Comparison of ENCODE assay signal across 8 mouse cellular contexts in the genomic region with DNA sequence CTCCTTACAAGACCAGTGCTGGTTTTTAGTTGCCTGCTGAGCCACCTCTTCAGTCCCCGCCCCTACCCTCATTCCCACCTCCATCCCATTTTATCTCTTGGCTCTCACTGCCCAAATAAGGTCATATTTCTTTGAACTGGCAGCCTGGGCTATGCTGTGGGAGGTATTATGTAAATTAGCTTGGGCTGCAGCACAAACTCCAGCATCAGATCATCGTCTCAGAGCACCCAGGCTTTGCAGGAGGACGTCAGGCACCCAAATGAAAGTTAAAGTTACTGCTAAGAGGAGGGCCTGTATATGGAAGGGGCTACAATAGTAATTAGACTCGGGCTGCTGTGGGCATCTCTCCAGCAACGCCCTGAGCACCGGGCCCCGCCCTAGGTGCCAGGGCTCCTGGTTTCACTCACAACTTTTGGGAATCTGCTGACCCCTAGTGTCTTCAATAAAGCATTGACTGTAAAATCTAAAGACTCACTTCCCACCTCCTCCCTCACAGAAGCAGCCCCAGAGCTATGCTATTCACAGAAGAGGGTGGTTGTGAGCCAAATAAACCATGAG.
DNase-seq lines count a peak whose midpoint lies in the region; ATAC-seq and TF ChIP-seq lines count a peak whose summit lies in the region.

No protein-coding gene starts in this region.

- no peak overlapping the region for H3K27ac ChIP-seq in thymus, adult 2 months (ENCODE audit: control insufficient read depth, insufficient read depth, low read length)
- H3K27ac ChIP-seq in intestine, embryonic 16.5 days (ENCODE audit: low read length), result no peak overlapping the region

- H3K9ac ChIP-seq in intestine, embryonic 16.5 days (ENCODE audit: low read depth, low read length), result 0 out of 2 replicates have a peak overlapping the region, but pooled peaks have one; percentile 24

- no peaks in the 10 kb centered on the region for H3K9me3 ChIP-seq in intestine, embryonic 16.5 days (ENCODE audit: control insufficient read depth, low read length)
- 0 out of 2 replicates have a peak, but pooled peaks cover 3% of the 10 kb centered on the region for H3K9me3 ChIP-seq in megakaryocyte, embryonic 14.5 days

- intact Hi-C loops in left cerebral cortex, postnatal 10 days (cut with DNase I), result loop anchor here (2.0 to 10.0 kb wide), 3 partner anchors 46 to 918 kb away; no protein-coding TSS in a partner anchor

- peak; percentile 95 for ATAC-seq in granulocyte monocyte progenitor cell, adult 5-6 weeks (replicated peaks; ENCODE audit: poor library complexity, severe bottlenecking)
- ATAC-seq in intestine, embryonic 16.5 days, result peak; percentile 76

- no peaks in the 10 kb centered on the region for H3K4me1 ChIP-seq in thymus, adult 2 months (replicated peaks; ENCODE audit: control insufficient read depth, insufficient read depth, low read length)
- peaks cover 3% of the 10 kb centered on the region; the same call in 1 of the 2 replicates for H3K4me1 ChIP-seq in intestine, embryonic 16.5 days (ENCODE audit: control insufficient read depth, insufficient read depth, low read length)
- H3K4me1 ChIP-seq in megakaryocyte, embryonic 14.5 days, result peaks cover 37% of the 10 kb centered on the region

- WGBS in thymus, adult 2 months, result 17% methylated on average over 7 of the region's 7 CpGs
- 10% methylated on average over 7 of the region's 7 CpGs for WGBS in intestine, embryonic 16.5 days

- TF ChIP-seq CTCF in thymus, adult 2 months (IDR thresholded peaks at IDR 0.05; ENCODE audit: borderline replicate concordance, control insufficient read depth, extremely low read depth, insufficient read depth, low read length, poor library complexity), result no peak

- H3K27me3 ChIP-seq in thymus, adult 2 months (ENCODE audit: control insufficient read depth, insufficient read depth, low read length), result no peaks in the 10 kb centered on the region
- no peaks in the 10 kb centered on the region for H3K27me3 ChIP-seq in intestine, embryonic 16.5 days (replicated peaks; ENCODE audit: control insufficient read depth, insufficient read depth, low read length)
- peaks cover 6% of the 10 kb centered on the region for H3K27me3 ChIP-seq in megakaryocyte, embryonic 14.5 days (replicated peaks)

- peak; percentile 12 for DNase-seq in thymus, postnatal 0 days (ENCODE audit: low spot score)
- DNase-seq in thymus, adult 2 months, result no peak
- DNase-seq in embryo, embryonic 9.5 days (ENCODE audit: extremely low spot score), result peak; percentile 72
- peak; percentile 49 to 65 for DNase-seq in left cerebral cortex, postnatal 10 days (ENCODE audit: extremely low spot score in 1 of 2, low spot score in 2 of 2)
- DNase-seq in right cerebral cortex, postnatal 4 days, result peak; percentile 48

- no peak for TF ChIP-seq POLR2A in thymus, adult 2 months (IDR thresholded peaks at IDR 0.05; ENCODE audit: control insufficient read depth, extremely low read depth, insufficient read depth, low read length, poor library complexity)

- H3K4me2 ChIP-seq in intestine, embryonic 16.5 days (ENCODE audit: low read depth, low read length), result peak overlapping the region; percentile 38; the same call in 1 of the 2 replicates

- H3K36me3 ChIP-seq in thymus, adult 2 months (ENCODE audit: control insufficient read depth, insufficient read depth, low read length), result no peaks in the 10 kb centered on the region
- no peaks in the 10 kb centered on the region for H3K36me3 ChIP-seq in intestine, embryonic 16.5 days (ENCODE audit: control insufficient read depth, insufficient read depth, low read length)
- H3K36me3 ChIP-seq in megakaryocyte, embryonic 14.5 days (replicated peaks; ENCODE audit: low read length), result no peaks in the 10 kb centered on the region

- no peak overlapping the region for H3K4me3 ChIP-seq in thymus, adult 2 months (ENCODE audit: control insufficient read depth, insufficient read depth, low read length)
- peak overlapping the region; percentile 36 for H3K4me3 ChIP-seq in intestine, embryonic 16.5 days (ENCODE audit: low read length)
- H3K4me3 ChIP-seq in megakaryocyte, embryonic 14.5 days (replicated peaks), result peak overlapping the region; percentile 92
